Mouse (Mus musculus): ENCODE results near the gene Selenos. TPM values are rescaled to one million over a fixed set of nuclear protein-coding genes. Genes with fewer than 3 reads are reported as not detected.

The Selenos gene
- total RNA-seq, 1 experiment from 2014 or later = 127 TPM

DNA sequence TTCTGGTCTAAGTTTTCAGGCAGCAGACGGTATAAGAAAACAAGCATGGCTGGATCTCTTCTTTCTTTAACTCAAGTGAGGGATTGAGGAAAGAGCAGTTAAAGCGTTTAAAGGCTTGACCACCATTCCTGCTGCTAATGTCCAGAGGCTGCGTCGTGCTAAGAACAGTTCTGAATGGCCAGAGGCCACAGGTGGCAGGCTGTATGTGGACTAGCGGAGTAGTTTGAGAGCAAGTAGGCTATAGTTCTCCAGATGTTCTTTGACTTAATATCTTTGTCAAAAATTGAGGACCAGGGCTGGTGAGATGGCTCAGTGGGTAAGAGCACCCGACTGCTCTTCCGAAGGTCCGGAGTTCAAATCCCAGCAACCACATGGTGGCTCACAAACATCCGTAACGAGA, 31.8 kb downstream of the Selenos start:
- no peak for ATAC-seq (replicated peaks; ENCODE audit: insufficient number of reproducible peaks, low FRiP score, low TSS enrichment, poor library complexity, severe bottlenecking)

DNA sequence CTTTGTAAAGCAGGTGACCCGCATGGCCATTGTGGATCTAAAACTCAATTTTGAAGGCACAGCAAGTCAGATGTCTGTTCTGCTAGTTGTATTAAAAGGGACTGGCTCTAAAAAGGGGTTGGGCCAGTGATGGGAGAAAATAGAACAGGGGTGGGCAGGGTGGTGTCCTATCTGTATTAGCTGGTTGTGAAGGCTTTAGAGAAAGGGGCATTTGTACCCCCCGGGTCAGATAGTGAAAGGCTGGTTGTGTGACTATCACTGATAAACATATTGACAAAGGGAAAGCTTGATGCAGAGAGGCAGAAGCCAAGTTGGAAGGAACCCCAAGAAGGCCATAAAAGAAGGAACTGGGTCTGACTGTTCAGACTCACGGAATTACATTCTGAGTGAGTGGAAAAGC, 34.1 kb downstream of the Selenos start:
- no peak for ATAC-seq (replicated peaks; ENCODE audit: insufficient number of reproducible peaks, low FRiP score, low TSS enrichment, poor library complexity, severe bottlenecking)

DNA sequence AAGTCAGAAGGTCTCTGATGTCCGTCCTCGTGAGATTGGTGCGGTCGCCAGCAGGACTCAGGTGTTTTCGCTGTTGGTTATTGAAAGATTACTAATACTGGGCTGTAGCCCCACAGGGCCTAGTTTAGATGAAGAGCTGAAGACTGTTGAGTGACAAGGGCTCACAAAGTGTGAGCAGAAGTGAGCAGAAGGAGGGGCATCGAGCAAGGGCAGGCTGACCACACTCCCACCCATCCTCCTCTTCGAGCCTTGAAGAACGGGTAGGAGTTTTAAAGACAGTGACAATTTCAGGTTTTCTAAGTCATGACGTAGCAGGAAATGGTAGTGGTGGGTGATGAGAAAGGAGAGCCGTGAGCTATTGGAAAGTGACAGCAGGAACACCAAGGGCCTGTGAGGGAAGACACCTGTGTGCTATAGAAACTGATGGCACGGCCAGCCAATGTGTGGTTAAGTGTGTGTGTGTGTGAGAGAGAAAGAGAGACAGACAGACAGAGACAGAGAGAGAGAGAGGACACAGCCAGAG, 36.4 kb downstream of the Selenos start:
- peak; percentile 38 for ATAC-seq (replicated peaks; ENCODE audit: insufficient number of reproducible peaks, low FRiP score, low TSS enrichment, poor library complexity, severe bottlenecking)

DNA sequence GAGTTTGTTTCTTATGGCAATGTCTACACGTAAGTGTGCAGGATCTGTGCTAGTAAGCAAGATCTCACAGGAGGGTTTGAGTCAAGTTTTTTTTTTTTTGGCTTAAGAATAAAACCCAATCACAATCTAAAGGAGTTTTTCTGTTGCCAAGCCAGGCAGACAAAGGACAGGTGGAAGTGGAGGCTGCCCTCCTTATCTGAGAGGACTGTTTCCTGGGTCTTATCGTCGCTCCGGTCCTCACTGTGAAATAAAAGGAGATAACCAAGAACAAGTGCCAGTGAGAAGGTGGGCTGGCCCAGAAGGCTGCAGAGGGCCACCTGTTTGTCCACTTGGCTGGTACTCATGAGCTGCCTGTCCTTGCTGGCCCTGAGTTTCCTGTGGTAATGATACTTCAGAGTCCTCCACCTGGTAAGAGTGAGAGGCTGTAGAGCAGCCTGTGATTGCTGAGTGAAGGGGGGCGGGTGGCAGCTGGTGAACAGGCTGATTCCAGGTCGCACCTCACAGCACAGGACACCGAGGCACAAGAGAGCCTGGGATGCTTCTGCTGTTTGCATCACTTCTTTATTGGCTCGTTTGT, 37.5 kb downstream of the Selenos start:
- no peak for ATAC-seq (replicated peaks; ENCODE audit: insufficient number of reproducible peaks, low FRiP score, low TSS enrichment, poor library complexity, severe bottlenecking)

DNA sequence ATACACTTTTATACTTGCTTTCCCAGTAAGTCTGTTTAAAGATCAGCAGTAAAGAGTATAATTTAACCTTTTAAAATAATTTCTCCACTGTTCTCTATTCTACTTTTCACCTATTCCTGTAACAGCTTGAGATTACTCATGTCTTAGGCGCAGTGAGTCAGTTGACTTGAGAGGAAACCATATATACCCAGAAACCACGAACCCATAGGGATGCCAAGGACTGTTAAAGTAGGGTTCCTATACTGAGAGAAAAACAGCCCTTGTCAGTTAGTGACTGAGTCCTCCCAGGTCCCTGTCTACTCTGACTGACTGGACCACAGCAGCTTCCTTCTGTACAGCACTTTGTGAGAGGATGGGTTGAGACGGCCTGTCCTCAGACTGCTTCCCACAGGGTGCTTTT, 38.6 kb downstream of the Selenos start:
- ATAC-seq (replicated peaks; ENCODE audit: insufficient number of reproducible peaks, low FRiP score, low TSS enrichment, poor library complexity, severe bottlenecking) = no peak

GRCm38 (mm10) chr7:66118796-66119195, 39.3 kb downstream of the Selenos start:
- peak; percentile 47 for ATAC-seq (replicated peaks; ENCODE audit: insufficient number of reproducible peaks, low FRiP score, low TSS enrichment, poor library complexity, severe bottlenecking)

DNA sequence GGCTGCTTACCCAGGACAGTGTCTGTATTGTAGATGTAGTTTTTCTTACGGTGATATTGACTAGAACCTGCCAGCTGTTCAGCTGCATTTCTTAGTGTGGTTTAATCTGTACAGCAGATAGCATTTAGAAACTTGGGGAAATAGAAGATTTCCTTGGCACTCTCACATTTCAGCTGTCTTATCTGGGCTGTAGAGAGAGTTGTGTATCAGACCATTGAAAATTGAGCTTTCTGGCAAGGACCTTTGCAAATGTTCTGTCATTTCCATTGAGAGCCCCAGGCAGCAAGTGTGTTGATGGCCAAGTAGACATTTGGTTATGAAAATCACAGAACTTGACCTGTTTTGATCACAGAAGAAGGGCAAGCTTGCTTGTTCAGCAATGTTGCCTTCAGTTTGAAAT, 40.7 kb downstream of the Selenos start:
- no peak for ATAC-seq (replicated peaks; ENCODE audit: insufficient number of reproducible peaks, low FRiP score, low TSS enrichment, poor library complexity, severe bottlenecking)

- ATAC-seq (replicated peaks; ENCODE audit: insufficient number of reproducible peaks, low FRiP score, low TSS enrichment, poor library complexity, severe bottlenecking) = peak; percentile 63; the same call in 1 of the 2 replicates
Observed at GRCm38 (mm10) chr7:66120702-66121396, 41.4 kb downstream of the Selenos start.

- ATAC-seq (replicated peaks; ENCODE audit: insufficient number of reproducible peaks, low FRiP score, low TSS enrichment, poor library complexity, severe bottlenecking) = peak; percentile 65; the same call in 1 of the 2 replicates
Observed at GRCm38 (mm10) chr7:66124551-66124968, 45.1 kb downstream of the Selenos start.

DNA sequence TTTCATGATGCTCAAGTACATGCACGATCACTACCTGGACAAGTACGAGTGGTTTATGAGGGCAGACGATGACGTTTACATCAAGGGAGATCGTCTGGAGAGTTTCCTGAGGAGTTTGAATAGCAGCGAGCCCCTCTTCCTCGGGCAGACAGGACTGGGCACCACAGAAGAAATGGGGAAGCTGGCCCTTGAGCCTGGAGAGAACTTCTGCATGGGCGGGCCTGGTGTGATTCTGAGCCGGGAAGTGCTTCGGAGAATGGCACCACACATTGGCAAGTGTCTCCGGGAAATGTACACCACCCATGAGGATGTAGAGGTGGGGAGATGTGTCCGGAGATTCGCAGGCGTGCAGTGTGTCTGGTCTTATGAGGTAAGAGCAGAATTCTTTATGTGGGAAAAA, 45.9 kb downstream of the Selenos start:
- peak; percentile 73; the same call in 1 of the 2 replicates for ATAC-seq (replicated peaks; ENCODE audit: insufficient number of reproducible peaks, low FRiP score, low TSS enrichment, poor library complexity, severe bottlenecking)

DNA sequence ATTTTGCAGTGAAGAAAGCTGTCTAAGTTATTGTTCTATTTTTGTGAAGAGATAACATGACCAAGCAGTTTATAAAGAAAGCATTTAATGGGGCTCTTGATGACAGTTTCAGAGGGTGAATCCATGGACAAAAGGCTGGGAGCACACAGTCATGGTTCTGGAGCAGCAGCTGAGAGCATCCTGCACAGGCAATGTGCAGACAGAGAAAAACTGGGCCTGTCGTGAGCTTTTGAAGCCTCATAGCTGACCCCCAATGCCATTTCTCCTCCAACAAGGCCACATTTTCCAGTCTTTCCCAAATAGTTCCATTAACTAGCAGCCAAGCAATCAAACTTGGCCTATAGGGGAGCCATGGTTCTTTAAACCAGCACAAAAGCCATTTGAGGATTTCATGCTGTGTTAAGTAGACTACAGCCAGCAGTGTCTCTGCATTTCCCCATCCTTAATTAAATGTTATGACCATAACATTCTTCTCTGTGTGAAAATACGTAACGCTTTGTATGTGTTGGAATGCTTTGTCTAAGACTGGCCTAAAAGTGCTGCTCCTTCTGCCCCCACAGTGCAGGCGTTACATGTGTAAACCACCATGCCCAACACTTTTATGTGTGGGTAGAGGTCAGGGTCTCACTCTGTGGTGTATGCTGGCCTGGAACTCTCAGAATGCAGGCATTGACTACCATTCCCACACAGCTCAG, 48.6 kb downstream of the Selenos start:
- ATAC-seq (replicated peaks; ENCODE audit: insufficient number of reproducible peaks, low FRiP score, low TSS enrichment, poor library complexity, severe bottlenecking) = no peak

DNA sequence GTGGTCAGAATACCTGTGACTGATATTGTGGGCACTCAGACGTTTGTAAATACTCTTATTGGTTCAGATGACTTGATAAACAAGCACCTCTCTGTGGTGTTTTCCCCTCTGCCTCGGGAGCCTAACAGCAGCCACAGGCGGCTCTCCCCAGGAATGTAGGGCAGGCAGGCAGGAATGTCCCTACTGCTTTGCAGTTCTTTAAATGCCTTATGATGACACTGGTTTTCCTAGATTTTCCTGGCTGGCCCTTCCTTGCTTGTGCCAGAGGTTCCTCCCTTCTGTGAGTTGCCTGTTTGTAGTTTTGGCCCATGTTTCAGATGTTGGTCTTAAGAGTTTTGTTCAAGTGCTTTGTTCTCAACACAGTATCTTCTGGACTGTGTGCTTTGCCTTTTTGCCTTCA, 49.4 kb downstream of the Selenos start:
- ATAC-seq (replicated peaks; ENCODE audit: insufficient number of reproducible peaks, low FRiP score, low TSS enrichment, poor library complexity, severe bottlenecking) = no peak

DNA sequence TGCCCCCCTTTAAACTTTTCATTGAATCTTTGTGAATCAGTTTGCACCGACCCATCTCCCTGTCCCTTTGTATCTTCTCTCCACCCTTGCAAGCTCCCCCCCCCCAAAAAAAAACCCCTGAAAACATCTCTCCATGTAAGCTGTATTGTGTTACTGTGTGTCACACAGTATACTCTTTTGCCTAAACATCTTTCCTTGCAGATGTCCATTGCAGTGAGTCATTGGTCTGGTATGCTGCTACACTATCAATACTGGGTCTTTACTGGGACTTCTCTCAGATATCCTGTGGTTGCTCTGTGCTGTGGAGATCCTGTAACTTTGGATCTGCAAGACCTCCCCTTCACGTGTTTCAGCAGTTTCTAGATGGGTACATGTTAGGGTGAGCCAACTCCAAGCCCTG, 50.8 kb downstream of the Selenos start:
- no peak for ATAC-seq (replicated peaks; ENCODE audit: insufficient number of reproducible peaks, low FRiP score, low TSS enrichment, poor library complexity, severe bottlenecking)

- ATAC-seq (replicated peaks; ENCODE audit: insufficient number of reproducible peaks, low FRiP score, low TSS enrichment, poor library complexity, severe bottlenecking) = no peak
Observed at GRCm38 (mm10) chr7:66131776-66132421, 52.5 kb downstream of the Selenos start.

DNA sequence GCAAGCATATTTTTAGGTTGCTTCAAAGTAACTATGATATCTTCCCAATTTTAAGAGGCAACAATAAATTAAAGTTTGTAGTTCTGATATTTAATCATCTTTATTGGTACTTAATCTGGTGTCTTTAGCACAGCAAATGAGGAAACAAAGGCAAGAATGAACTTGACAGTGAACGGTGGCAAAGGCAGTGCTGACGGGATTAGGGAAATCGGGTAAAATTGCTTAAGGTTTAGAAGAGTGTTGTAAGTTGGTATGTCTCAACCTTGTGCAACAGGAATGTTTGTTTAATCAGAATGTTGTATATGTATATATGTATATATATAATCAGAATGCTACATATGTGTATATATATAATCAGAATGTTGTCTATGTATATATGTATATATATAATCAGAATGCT, 54.7 kb downstream of the Selenos start:
- ATAC-seq (replicated peaks; ENCODE audit: insufficient number of reproducible peaks, low FRiP score, low TSS enrichment, poor library complexity, severe bottlenecking) = peak; percentile 66

DNA sequence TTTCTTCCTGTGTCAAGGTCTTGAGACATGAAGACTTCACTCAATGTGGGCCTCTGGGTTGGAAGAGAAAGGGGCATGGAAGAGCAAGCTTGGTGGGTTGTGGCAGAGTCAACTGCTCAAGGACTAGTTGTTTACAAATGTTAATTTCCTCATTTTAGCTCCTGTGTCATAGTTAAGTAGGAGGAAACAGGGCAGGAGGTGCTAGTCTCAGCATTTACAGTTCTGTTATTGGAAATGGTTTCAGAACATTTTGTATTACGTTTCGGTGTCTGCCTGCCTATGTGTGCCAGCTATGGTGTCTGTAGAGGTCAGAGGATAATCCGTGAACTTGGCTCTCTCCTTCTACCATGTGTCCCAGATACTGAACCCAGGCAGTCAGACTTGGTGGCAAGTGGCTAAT, 56.2 kb downstream of the Selenos start:
- peak; percentile 73 for ATAC-seq (replicated peaks; ENCODE audit: insufficient number of reproducible peaks, low FRiP score, low TSS enrichment, poor library complexity, severe bottlenecking)

GRCm38 (mm10) chr7:66136187-66136586, 56.7 kb downstream of the Selenos start:
- ATAC-seq (replicated peaks; ENCODE audit: insufficient number of reproducible peaks, low FRiP score, low TSS enrichment, poor library complexity, severe bottlenecking) = no peak

- no peak for ATAC-seq (replicated peaks; ENCODE audit: insufficient number of reproducible peaks, low FRiP score, low TSS enrichment, poor library complexity, severe bottlenecking)
Observed at GRCm38 (mm10) chr7:66137309-66137708, 57.9 kb downstream of the Selenos start.

- ATAC-seq (replicated peaks; ENCODE audit: insufficient number of reproducible peaks, low FRiP score, low TSS enrichment, poor library complexity, severe bottlenecking) = no peak
Observed at GRCm38 (mm10) chr7:66138301-66138700, 58.9 kb downstream of the Selenos start.

Data from monocyte, adult 5-6 weeks (primary cell).